Mouse (Mus musculus) midbrain, embryonic 14.5 days (tissue): ENCODE measurements around the gene Hexb. TPM values are rescaled to one million over a fixed set of nuclear protein-coding genes. Genes with fewer than 3 reads are reported as not detected.

Source experiments
- ATAC-seq: fragments of 200-750 bp; cut with Nextera tagmentation; 2 replicates; pipeline ENCODE4 v1.8.0; 2017; ENCODE audit warnings: moderate number of reproducible peaks, moderate library complexity; ENCODE audit not compliant: low FRiP score, low TSS enrichment
- DNase-seq: peaks from one replicate; pipeline ENCODE4 v3.0.0-alpha.2; 2015
- H3K27ac ChIP-seq: fragments of 300-500 bp; sonication (generic); replicated peaks from 2 replicates; pipeline ENCODE4 v1.5.1; 2014; ENCODE audit warnings: mild to moderate bottlenecking, low read depth, low read length, moderate library complexity
- H3K27me3 ChIP-seq: fragments of 300-500 bp; sonication (generic); 2 replicates; pipeline ENCODE4 v1.6.1; 2014; ENCODE audit warnings: low read length, control low read depth, mixed read lengths; ENCODE audit not compliant: control insufficient read depth, insufficient read depth
- H3K36me3 ChIP-seq: fragments of 300-500 bp; sonication (generic); 2 replicates; pipeline ENCODE4 v1.6.1; 2014; ENCODE audit warnings: low read length, control low read depth; ENCODE audit not compliant: control insufficient read depth, insufficient read depth
- H3K4me1 ChIP-seq: fragments of 300-500 bp; sonication (generic); 2 replicates; pipeline ENCODE4 v1.6.1; 2014; ENCODE audit warnings: mild to moderate bottlenecking, antibody characterized with exemption, low read length, control low read depth; ENCODE audit not compliant: control insufficient read depth, insufficient read depth
- H3K4me2 ChIP-seq: fragments of 300-500 bp; sonication (generic); 2 replicates; pipeline ENCODE4 v1.6.1; 2014; ENCODE audit warnings: mild to moderate bottlenecking, low read length, moderate library complexity
- H3K4me3 ChIP-seq: fragments of 300-500 bp; sonication (generic); replicated peaks from 2 replicates; pipeline ENCODE4 v1.5.1; 2014; ENCODE audit warnings: low read depth, low read length
- H3K9ac ChIP-seq: fragments of 300-500 bp; sonication (generic); replicated peaks from 2 replicates; pipeline ENCODE4 v1.6.1; 2014; ENCODE audit warnings: mild to moderate bottlenecking, low read length, moderate library complexity
- H3K9me3 ChIP-seq: fragments of 300-500 bp; sonication (generic); 2 replicates; pipeline ENCODE4 v1.6.1; 2016; ENCODE audit warnings: low read length, control low read depth, mixed read lengths; ENCODE audit not compliant: control insufficient read depth
- WGBS: fragments of 180-500 bp; shearing (Covaris S2); extraction: QIAGEN DNeasy Blood & Tissue Kit; methylation state at CpG from one replicate; pipeline ENCODE4 v1.1.7; 2014; 5-methylcytosine and 5-hydroxymethylcytosine counted together
- polyA plus RNA-seq: library from polyadenylated mRNA; unstranded; fragments of >200 nt; fragmentation: Nextera tagmentation; extraction: Ambion mirVana; gene quantifications from 2 replicates; pipeline ENCODE4 v1.2.1, GENCODE M21; 2014

Gene Hexb
- polyA plus RNA-seq, 1 experiment from 2014 or later, result 38.7 TPM

GRCm38 (mm10) chr13:97199123-97199522 lies 966 bp upstream of the Hexb start:
- H3K4me3 ChIP-seq, result no peak overlapping the region

GRCm38 (mm10) chr13:97196925-97197218 lies 1.3 kb downstream of the Hexb start:
- DNase-seq (no peak), ATAC-seq (no peak)
- Histone ChIP-seq H3K4me2 (no peak overlapping the region), H3K27ac (no peak overlapping the region), H3K36me3 (no peaks in the 10 kb centered on the region), H3K4me1 (0 out of 2 replicates have a peak, but pooled peaks cover 5% of the 10 kb centered on the region), H3K9ac (no peak overlapping the region), H3K27me3 (no peaks in the 10 kb centered on the region), H3K9me3 (no peaks in the 10 kb centered on the region), H3K4me3 (no peak overlapping the region)
- WGBS, result 98% methylated on average over 2 of the region's 2 CpGs

More at GRCm38 (mm10) chr13:97199123-97199522, 966 bp upstream of the Hexb start:
- H3K4me2 ChIP-seq, result no peak overlapping the region
- DNase-seq (no peak), ATAC-seq (no peak)
- H3K9ac ChIP-seq, result no peak overlapping the region
- H3K4me1 ChIP-seq, result 0 out of 2 replicates have a peak, but pooled peaks cover 5% of the 10 kb centered on the region
- H3K27ac ChIP-seq, result no peak overlapping the region
- 83% methylated on average over 2 of the region's 2 CpGs for WGBS
- H3K27me3 ChIP-seq, result no peaks in the 10 kb centered on the region
- H3K36me3 ChIP-seq, result no peaks in the 10 kb centered on the region
- H3K9me3 ChIP-seq, result no peaks in the 10 kb centered on the region

GRCm38 (mm10) chr13:97196186-97196924 lies 1.8 kb downstream of the Hexb start:
- Histone ChIP-seq H3K4me2 (no peak overlapping the region), H3K27me3 (no peaks in the 10 kb centered on the region), H3K9ac (no peak overlapping the region), H3K4me3 (no peak overlapping the region), H3K9me3 (no peaks in the 10 kb centered on the region), H3K36me3 (no peaks in the 10 kb centered on the region), H3K27ac (no peak overlapping the region), H3K4me1 (0 out of 2 replicates have a peak, but pooled peaks cover 5% of the 10 kb centered on the region)
- WGBS, result 65% methylated on average over 12 of the region's 12 CpGs
- DNase-seq, result no peak
- no peak for ATAC-seq

GRCm38 (mm10) chr13:97193420-97193819 lies 4.7 kb downstream of the Hexb start:
- peak; percentile 81 for DNase-seq
- no peak for ATAC-seq

GRCm38 (mm10) chr13:97192649-97193048 lies 5.5 kb downstream of the Hexb start:
- H3K27me3 ChIP-seq, result no peaks in the 10 kb centered on the region
- H3K27ac ChIP-seq, result no peak overlapping the region
- no peaks in the 10 kb centered on the region for H3K36me3 ChIP-seq
- no peak overlapping the region for H3K4me2 ChIP-seq
- H3K4me1 ChIP-seq, result 0 out of 2 replicates have a peak, but pooled peaks cover 1% of the 10 kb centered on the region
- DNase-seq, result no peak
- no peak overlapping the region for H3K4me3 ChIP-seq
- WGBS, result 91% methylated on average over 11 of the region's 11 CpGs
- no peaks in the 10 kb centered on the region for H3K9me3 ChIP-seq
- no peak for ATAC-seq
- no peak overlapping the region for H3K9ac ChIP-seq

More at GRCm38 (mm10) chr13:97193420-97193819, 4.7 kb downstream of the Hexb start:
- Histone ChIP-seq H3K9ac (no peak overlapping the region), H3K9me3 (no peaks in the 10 kb centered on the region), H3K4me1 (0 out of 2 replicates have a peak, but pooled peaks cover 5% of the 10 kb centered on the region), H3K4me2 (no peak overlapping the region), H3K36me3 (no peaks in the 10 kb centered on the region), H3K27me3 (no peaks in the 10 kb centered on the region), H3K27ac (no peak overlapping the region), H3K4me3 (no peak overlapping the region)
- WGBS, result 49% methylated on average over 7 of the region's 7 CpGs

- Histone ChIP-seq H3K4me2 (no peak overlapping the region), H3K4me1 (no peaks in the 10 kb centered on the region), H3K36me3 (no peaks in the 10 kb centered on the region), H3K9me3 (no peaks in the 10 kb centered on the region), H3K4me3 (no peak overlapping the region), H3K27me3 (no peaks in the 10 kb centered on the region), H3K9ac (no peak overlapping the region), H3K27ac (no peak overlapping the region)
- no peak for ATAC-seq
- 85% methylated on average over 5 of the region's 5 CpGs for WGBS
- DNase-seq, result no peak
Observed at GRCm38 (mm10) chr13:97187693-97188092, 10.5 kb downstream of the Hexb start.

GRCm38 (mm10) chr13:97186346-97186745 lies 11.8 kb downstream of the Hexb start:
- 85% methylated on average over 4 of the region's 4 CpGs for WGBS
- Histone ChIP-seq H3K36me3 (no peaks in the 10 kb centered on the region), H3K27me3 (no peaks in the 10 kb centered on the region), H3K4me1 (no peaks in the 10 kb centered on the region), H3K27ac (no peak overlapping the region), H3K4me3 (no peak overlapping the region), H3K9ac (no peak overlapping the region), H3K9me3 (no peaks in the 10 kb centered on the region), H3K4me2 (no peak overlapping the region)
- DNase-seq (no peak), ATAC-seq (no peak)

GRCm38 (mm10) chr13:97184656-97185055 lies 13.5 kb downstream of the Hexb start:
- Histone ChIP-seq H3K4me1 (no peaks in the 10 kb centered on the region), H3K4me2 (no peak overlapping the region), H3K4me3 (no peak overlapping the region), H3K36me3 (peaks cover 10% of the 10 kb centered on the region; the same call in 1 of the 2 replicates), H3K27ac (no peak overlapping the region), H3K9me3 (no peaks in the 10 kb centered on the region), H3K9ac (no peak overlapping the region), H3K27me3 (no peaks in the 10 kb centered on the region)
- DNase-seq (peak; percentile 25), ATAC-seq (no peak)
- WGBS, result 64% methylated on average over 5 of the region's 5 CpGs

GRCm38 (mm10) chr13:97184168-97184567 lies 14.0 kb downstream of the Hexb start:
- WGBS, result 95% methylated on average over 2 of the region's 2 CpGs
- H3K9ac ChIP-seq, result no peak overlapping the region
- DNase-seq, result no peak
- H3K4me1 ChIP-seq, result no peaks in the 10 kb centered on the region
- peaks cover 15% of the 10 kb centered on the region; the same call in 1 of the 2 replicates for H3K36me3 ChIP-seq
- H3K27ac ChIP-seq, result no peak overlapping the region
- no peak overlapping the region for H3K4me3 ChIP-seq
- no peaks in the 10 kb centered on the region for H3K9me3 ChIP-seq
- ATAC-seq, result no peak
- H3K4me2 ChIP-seq, result no peak overlapping the region
- no peaks in the 10 kb centered on the region for H3K27me3 ChIP-seq
